Mouse (Mus musculus): ENCODE data around the gene Olfr502. TPM values are rescaled to one million over a fixed set of nuclear protein-coding genes. Genes with fewer than 3 reads are reported as not detected.

The Olfr502 gene
- polyA plus RNA-seq (2014; fragmentation: Illumina TruSeq; extraction: RNeasy Lipid Tissue Mini Kit (QIAGEN cat#74804); ENCODE audit: low read depth, low replicate concordance), result not detected

DNA sequence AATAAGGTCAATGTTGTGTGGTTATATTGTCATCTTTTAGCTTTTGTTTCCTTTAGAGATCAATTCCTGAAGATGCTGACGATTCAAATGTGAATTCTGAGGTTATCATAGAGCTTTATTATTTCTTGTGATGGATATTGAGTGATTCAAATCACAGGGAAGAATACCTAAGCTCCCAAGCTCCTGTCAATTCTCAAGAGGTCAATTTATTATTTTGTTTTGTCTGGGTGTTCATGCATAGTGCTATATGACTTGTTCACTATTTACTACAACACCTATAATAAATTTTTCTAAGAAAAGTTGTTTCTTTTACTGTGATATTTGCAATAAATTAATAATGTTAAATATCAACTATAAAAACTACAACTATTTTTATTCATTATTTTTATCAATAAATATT lies at the start of gene Olfr502:
Olfr502 (minus strand) TSS at position 101 of the 400 bp plus-strand sequence.

DNA sequence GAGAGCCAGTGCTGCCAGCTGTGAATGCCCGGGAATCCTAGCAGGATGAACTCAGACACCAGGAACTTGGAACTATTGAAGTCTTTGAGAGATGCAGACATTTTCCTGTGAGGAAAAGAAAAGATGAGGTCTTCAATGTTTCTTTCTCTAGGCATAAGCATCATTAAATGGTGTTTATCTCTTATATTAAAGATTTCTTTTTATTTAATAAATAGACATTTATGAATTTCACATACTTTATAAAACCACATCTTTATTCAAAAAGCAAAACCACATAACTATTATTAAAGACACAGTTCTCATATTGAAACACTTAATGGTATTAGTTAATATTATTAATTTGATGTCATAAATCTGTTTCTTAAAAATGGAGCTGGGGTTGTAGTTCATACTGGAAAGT lies 40.8 kb upstream of the Olfr502 start, which contains the start of gene Olfr504:
Olfr504 (minus strand) TSS at position 101 of the 400 bp plus-strand sequence.

DNA sequence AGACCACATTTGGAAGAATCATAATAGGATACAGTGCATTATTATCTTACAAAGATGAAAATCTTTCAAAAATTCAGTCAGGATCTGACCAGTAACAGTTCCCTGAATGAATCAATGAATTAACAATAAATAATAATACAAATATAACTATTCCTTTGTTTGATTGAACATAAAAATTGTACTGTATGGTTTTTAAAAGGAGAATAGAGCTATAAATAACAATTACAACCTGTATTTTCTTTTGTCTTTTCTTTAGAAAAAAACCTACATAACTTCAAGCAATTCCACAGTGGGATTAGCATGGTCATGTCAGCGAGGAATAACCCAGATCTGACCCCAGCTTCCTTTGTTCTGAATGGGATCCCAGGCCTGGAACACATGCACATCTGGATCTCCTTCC lies 19.4 kb upstream of the Olfr502 start, which contains the start of gene Olfr503:
Olfr503 (plus strand) TSS at position 301 of the 400 bp plus-strand sequence.

Other genes starting within 250 kb of the Olfr502 start
- not detected for gene Olfr490, start 236.1 kb downstream of the Olfr502 start, polyA plus RNA-seq (2014; fragmentation: Illumina TruSeq; extraction: RNeasy Lipid Tissue Mini Kit (QIAGEN cat#74804); ENCODE audit: low read depth, low replicate concordance)
- gene Olfr491, start 211.6 kb downstream of the Olfr502 start, polyA plus RNA-seq (2014; fragmentation: Illumina TruSeq; extraction: RNeasy Lipid Tissue Mini Kit (QIAGEN cat#74804); ENCODE audit: low read depth, low replicate concordance), result not detected
- not detected for gene Olfr492, start 201.4 kb downstream of the Olfr502 start, polyA plus RNA-seq (2014; fragmentation: Illumina TruSeq; extraction: RNeasy Lipid Tissue Mini Kit (QIAGEN cat#74804); ENCODE audit: low read depth, low replicate concordance)
- not detected for gene Olfr493, start 178.1 kb downstream of the Olfr502 start, polyA plus RNA-seq (2014; fragmentation: Illumina TruSeq; extraction: RNeasy Lipid Tissue Mini Kit (QIAGEN cat#74804); ENCODE audit: low read depth, low replicate concordance)
- not detected for gene Olfr494, start 159.7 kb downstream of the Olfr502 start, polyA plus RNA-seq (2014; fragmentation: Illumina TruSeq; extraction: RNeasy Lipid Tissue Mini Kit (QIAGEN cat#74804); ENCODE audit: low read depth, low replicate concordance)
- gene Olfr495, start 131.9 kb downstream of the Olfr502 start, polyA plus RNA-seq (2014; fragmentation: Illumina TruSeq; extraction: RNeasy Lipid Tissue Mini Kit (QIAGEN cat#74804); ENCODE audit: low read depth, low replicate concordance), result not detected
- gene Olfr497, start 104.6 kb downstream of the Olfr502 start, polyA plus RNA-seq (2014; fragmentation: Illumina TruSeq; extraction: RNeasy Lipid Tissue Mini Kit (QIAGEN cat#74804); ENCODE audit: low read depth, low replicate concordance), result not detected
- not detected for gene Olfr498, start 59.7 kb downstream of the Olfr502 start, polyA plus RNA-seq (2014; fragmentation: Illumina TruSeq; extraction: RNeasy Lipid Tissue Mini Kit (QIAGEN cat#74804); ENCODE audit: low read depth, low replicate concordance)
- gene Olfr503, start 19.5 kb upstream of the Olfr502 start, polyA plus RNA-seq (2014; fragmentation: Illumina TruSeq; extraction: RNeasy Lipid Tissue Mini Kit (QIAGEN cat#74804); ENCODE audit: low read depth, low replicate concordance), result not detected
- not detected for gene Olfr504, start 40.7 kb upstream of the Olfr502 start, polyA plus RNA-seq (2014; fragmentation: Illumina TruSeq; extraction: RNeasy Lipid Tissue Mini Kit (QIAGEN cat#74804); ENCODE audit: low read depth, low replicate concordance)
- not detected for gene Olfr506, start 85.7 kb upstream of the Olfr502 start, polyA plus RNA-seq (2014; fragmentation: Illumina TruSeq; extraction: RNeasy Lipid Tissue Mini Kit (QIAGEN cat#74804); ENCODE audit: low read depth, low replicate concordance)
- not detected for gene Olfr507, start 96.7 kb upstream of the Olfr502 start, polyA plus RNA-seq (2014; fragmentation: Illumina TruSeq; extraction: RNeasy Lipid Tissue Mini Kit (QIAGEN cat#74804); ENCODE audit: low read depth, low replicate concordance)
- gene Olfr508, start 104.9 kb upstream of the Olfr502 start, polyA plus RNA-seq (2014; fragmentation: Illumina TruSeq; extraction: RNeasy Lipid Tissue Mini Kit (QIAGEN cat#74804); ENCODE audit: low read depth, low replicate concordance), result not detected
- gene Olfr509, start 126.8 kb upstream of the Olfr502 start, polyA plus RNA-seq (2014; fragmentation: Illumina TruSeq; extraction: RNeasy Lipid Tissue Mini Kit (QIAGEN cat#74804); ENCODE audit: low read depth, low replicate concordance), result not detected
- not detected for gene Olfr510, start 141.4 kb upstream of the Olfr502 start, polyA plus RNA-seq (2014; fragmentation: Illumina TruSeq; extraction: RNeasy Lipid Tissue Mini Kit (QIAGEN cat#74804); ENCODE audit: low read depth, low replicate concordance)
- gene Olfr512, start 188.3 kb upstream of the Olfr502 start, polyA plus RNA-seq (2014; fragmentation: Illumina TruSeq; extraction: RNeasy Lipid Tissue Mini Kit (QIAGEN cat#74804); ENCODE audit: low read depth, low replicate concordance), result not detected
- gene Olfr513, start 225.9 kb upstream of the Olfr502 start, polyA plus RNA-seq (2014; fragmentation: Illumina TruSeq; extraction: RNeasy Lipid Tissue Mini Kit (QIAGEN cat#74804); ENCODE audit: low read depth, low replicate concordance), result not detected

Measured in adrenal gland, adult 10 weeks (tissue).